Mouse (Mus musculus) T-helper 1 cell (primary cell): ENCODE data around the gene Gramd4.
"Not testable (repeated sequence)": the region's sequence is repeated elsewhere in the genome, so short reads cannot be mapped to it uniquely, and the experiment has no call there.

ENCODE experiments used
- in situ Hi-C: fragments of 300-600 bp; cut with MboI, MseI; formaldehyde crosslinking; loops from one replicate; pipeline ENCODE4 v1.15.1; 2025; ENCODE audit warnings: high pct_unique_total_duplicates

The Gramd4 gene

DNA sequence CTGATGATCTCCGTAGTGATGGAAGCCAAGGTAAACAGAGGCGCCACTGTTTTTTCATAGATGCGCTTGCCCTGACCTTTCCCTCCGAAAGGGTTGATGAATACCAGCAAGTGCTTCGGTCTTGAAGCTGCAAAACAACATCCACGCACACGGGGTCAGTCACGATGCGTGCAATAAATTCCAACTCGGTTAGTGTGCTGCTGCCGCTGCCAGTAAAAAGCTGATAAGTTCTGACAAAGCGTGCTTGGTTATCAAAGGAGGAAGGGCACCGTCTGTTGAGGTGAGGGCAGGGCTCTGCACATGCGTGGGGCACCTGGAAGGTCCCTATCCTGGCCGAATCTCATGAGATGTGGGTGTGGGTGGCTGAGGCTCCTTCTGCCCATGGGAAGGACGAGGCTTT lies 101.6 kb downstream of the Gramd4 start:
- in situ Hi-C loops: no loop called here

DNA sequence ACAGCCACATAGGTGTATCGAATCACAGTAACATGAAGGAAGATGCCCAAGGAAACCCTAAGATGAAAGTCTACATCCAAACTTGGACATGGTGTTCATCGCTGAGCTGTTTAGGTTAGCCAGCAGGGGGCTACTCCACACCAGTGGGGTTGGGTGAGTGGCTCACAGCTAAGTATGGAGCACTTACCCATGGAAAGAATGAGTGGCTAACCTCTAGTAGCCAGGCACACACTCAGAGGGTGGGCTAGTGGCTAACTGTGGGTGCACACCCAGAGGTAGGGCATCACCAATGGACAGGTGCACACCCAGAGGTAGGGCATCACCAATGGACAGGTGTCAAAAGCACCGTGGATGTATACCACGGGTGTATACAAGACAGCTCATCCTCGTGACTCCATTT lies 102.2 kb downstream of the Gramd4 start:
- in situ Hi-C loops: no loop called here

DNA sequence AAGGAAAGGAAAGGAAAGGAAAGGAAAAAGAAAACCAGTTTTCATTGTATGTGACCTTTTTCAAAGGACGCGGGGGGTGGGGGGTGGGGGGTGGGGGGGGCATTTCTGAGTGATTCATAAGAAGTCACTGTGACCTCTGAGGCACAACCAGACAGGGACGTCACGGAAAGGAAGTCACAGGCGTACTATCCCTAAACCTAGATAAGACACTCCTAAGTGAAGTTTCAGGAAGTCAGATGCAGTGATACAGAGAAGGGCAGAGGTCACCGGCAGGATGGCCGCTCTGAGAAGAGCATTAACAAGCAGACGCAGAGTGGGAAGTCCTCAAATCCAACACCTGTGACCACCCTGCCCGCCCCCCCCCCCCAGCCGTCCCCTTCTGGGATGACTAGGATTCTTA lies 103.4 kb downstream of the Gramd4 start:
- in situ Hi-C loops: no loop called here

DNA sequence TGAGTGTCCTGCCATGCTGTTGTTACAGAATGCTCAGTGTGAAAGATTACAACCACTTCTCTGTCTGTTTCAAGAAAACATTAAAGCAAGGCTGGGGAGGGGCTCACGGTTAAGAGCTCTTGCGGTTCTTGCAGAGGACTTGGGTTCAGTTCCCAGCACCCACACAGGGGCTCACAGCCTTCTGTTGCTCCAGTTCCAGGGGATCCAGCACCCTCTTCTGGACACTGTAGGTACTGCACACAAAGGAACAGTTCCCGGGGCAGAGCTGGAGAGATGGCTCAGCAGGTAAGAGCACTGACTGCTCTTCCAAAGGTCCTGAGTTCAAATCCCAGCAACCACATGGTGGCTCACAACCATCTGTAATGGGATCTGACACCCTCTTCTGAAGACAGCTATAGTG lies 104.3 kb downstream of the Gramd4 start:
- in situ Hi-C loops: not testable (repeated sequence)

DNA sequence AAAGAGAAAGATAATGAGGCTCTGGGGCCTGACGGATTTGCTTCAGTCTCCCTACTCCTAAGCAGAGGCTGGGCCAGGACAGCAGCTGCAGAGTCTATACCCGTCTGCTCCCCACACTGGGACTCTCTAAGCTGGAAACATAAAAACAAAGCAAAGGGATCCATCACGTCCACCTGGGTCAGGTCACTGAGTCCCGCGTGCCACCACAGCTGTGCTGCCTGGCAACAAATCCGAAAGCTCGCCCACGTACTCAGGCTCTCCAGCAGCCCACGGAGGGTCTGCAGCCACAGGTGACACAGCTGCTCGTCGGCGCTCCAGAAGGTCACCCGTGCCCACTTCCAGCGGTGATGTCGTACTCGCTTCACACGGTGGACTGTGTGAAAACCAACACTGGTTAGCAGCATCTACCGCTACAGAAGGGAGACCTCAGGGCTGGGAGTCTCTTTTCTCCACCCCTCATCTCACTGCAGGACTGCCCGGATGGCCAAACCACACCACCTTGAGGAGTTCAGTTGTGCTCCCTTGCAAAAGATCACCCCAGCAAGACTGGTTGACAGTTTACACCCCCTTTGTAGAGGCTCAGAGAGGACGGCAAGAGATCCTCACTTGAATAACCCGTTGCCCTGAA lies 107.3 kb downstream of the Gramd4 start:
- in situ Hi-C loops: no loop called here

DNA sequence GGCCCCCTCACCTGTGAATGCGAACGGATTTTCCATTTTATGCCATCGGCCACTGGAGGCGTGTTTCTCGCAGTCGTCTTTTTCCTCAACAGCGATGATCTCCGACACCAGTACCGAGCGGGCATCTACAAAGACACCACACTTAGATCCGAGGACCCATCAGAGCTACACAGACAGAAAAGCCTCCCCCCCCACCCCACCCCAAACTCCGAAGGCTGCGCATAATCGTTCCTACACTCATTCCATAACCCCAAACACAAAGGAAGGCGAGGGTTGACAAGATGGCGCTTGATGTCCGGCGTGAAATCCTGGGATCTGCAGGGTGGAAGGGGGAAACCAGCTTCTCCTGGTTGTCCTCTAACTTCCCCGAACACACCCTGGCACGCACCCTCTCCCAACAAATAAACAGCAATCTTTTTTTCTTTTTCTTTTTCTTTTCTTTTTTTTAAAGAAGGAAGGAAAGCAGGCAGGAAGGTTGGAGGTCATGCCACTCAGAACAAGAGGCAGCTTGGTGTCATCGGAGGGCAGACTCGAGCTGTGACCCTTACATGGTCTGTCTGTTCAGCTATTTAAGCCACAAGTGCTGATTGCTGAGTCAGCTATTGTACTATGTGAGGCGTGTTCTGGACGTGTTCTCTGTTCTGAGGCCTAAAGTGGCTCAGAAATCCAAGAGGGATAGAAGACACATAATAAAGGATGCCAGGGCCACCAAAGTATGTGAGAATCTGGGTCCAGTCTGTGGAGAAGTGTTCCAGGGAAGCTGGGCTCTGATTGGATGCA lies 108.5 kb downstream of the Gramd4 start:
- in situ Hi-C loops: no loop called here

DNA sequence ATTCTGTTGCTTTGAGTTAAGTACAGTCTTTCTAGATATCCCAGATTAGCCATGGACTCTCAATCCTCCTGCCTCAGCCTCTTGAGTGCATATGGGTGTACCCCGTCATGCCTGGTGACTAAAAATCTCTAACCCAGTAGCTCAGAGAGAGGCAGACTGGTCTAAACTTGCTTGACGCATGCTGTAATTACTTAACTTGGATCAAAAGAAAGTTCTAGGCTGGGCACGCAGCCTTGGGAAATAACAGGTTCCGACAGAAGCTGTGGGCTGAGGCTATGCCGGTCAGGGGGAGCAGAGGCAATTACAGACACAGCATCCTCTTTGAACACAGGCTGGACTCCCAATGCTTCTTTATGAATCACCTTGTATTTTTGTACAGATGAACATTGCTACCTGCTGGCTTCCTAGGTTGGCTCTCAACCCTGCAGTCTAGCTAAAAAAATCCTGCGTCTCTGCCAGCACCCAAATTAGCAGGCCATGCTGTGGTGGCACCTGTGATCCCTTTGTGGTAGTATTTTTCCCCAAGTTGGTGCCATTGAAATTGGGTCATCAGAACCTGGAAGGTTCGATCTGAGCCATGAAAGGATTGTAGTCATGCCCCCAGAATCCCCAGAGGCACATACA lies 109.6 kb downstream of the Gramd4 start:
- in situ Hi-C loops: no loop called here

DNA sequence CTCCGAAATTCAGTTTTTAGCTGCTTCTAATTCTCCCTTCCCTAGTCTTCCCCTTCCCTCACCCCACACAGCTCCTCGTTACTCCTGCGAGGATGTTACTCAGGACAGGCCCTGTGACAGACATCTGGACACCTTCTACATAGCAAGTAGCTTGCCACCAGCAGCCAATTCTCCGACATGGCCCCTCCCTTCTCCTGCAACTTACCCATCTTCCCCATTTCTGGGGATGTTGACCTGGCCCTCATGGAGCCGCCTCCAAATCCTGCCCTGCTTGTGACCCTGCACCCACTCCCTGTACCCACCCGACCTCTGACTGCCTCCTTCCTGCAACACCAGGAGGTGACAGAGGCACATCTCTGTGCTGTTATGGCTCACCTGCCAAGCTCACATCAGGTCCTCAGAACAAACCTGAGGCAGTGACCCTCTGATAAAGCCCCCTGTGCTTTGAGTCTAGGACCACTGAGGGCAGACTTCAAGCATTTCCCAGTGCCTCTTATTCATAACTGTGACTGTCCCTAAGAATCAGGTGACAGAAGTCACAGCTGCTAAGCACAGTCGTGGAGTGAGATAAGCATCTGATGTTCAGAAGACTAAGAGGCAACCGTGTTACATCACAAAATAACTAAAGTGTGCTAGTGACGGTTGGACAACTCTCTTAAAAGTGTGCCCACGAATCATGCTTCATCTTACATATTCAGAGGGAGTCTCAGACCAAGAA lies 110.5 kb downstream of the Gramd4 start:
- in situ Hi-C loops: no loop called here

DNA sequence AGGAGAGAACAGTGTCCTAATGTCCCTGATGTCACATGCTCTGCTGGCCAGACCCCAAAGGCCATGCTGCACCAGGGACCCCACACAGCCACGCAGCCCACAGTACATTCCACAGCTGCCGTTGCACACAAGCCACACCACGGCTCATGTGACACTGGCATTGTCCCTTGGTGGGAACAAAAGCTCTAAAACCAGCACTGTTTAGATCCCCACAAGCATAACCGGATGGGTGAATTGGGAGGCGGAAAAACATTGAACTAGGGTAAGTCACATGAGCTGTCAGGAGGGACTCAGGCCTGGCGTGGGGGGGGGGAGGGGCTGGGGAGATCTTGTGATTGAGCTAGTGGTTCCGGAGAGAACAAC lies 111.0 kb downstream of the Gramd4 start:
- in situ Hi-C loops: no loop called here

DNA sequence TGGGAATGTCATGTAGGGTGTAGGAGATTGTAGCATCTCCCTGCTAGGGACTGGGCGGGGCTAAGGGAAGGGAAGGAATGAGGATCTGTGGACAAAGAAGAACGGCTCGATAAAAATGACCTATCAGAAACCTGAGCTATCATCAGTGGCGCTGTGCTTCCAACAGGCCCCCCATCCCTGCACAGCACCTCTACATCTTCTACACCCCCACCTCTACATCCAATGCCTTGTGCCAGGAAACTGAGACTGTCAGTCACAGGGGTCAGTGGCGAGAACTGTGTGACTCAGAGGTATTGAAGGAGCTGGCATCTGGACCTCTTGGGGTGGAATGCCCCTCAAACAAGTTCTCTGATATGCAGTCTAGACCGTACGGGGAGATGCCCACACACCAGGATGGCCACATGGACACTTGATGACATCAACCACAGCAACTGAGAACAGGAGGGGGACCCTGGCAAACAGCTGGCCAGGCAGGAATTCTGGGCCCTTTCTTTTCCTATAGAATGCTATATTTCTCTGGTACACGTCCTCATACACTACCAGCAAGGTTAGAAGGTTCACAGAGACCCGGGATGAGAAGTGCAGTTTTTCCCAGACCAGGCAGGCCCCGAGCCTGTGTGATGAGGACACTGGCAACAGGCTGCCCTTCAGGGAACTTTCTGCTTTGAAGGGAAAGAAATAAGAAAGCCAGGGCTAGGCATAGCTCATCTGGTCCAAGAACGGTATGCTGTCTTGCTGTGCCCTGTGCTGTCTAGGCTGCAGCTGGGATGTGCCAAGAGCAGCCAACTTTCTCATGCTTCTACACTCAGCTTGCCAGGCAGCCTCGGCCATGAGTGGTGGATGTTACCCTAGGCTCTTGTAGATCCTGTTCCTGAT lies 111.7 kb downstream of the Gramd4 start:
- in situ Hi-C loops: no loop called here

DNA sequence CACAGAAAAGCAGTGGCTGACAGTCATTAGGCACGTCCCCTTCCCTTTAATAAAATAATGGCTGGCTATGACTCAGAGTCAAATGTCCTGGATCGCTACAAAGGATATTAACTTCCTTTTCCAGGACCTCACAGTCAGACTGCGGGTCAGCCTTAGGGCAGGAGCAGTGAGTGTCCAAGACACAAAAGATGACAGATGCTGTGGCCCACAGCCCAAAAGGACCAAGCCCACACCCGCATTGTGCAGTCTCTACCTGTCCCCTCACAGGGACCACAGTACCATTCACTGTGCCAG lies 112.3 kb downstream of the Gramd4 start:
- in situ Hi-C loops: no loop called here

DNA sequence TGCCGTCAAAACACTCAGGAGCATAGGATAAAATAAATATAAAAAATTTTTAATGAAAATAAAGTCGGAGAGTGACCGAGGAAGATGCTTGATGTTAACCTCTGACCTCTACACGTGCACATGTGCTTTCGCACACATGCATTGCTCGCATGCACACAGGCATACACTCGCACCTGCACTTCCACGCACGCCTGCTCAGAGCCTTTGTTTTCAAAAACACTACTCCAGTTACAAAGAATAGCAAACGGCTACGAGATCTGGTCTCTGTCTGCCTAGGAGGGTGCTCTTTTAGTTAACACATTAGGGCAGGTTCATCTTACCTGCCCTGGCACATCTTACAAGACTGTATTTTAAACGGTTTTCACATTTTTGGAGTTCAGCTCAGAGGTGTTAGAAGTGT lies 113.8 kb downstream of the Gramd4 start:
- in situ Hi-C loops: no loop called here

DNA sequence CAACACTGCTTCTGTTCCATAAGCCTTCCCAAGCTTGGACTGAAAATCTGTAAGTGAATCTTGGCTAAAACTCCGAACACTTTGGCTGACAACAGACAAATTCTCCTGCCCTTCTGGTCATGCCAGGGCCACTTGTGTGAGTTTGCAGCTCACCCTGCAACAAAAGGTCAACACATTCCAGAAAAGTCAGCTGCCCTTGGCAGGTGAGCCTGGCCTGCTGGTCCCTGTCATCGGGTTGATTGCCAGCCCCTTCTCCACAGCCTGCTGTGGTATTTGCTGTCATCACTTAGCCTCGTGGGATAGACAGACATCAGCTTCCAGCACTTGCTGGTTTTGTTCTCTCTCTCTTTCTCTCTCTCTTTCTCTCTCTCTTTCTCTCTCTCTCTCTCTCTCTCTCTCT lies 114.6 kb downstream of the Gramd4 start:
- in situ Hi-C loops: no loop called here

DNA sequence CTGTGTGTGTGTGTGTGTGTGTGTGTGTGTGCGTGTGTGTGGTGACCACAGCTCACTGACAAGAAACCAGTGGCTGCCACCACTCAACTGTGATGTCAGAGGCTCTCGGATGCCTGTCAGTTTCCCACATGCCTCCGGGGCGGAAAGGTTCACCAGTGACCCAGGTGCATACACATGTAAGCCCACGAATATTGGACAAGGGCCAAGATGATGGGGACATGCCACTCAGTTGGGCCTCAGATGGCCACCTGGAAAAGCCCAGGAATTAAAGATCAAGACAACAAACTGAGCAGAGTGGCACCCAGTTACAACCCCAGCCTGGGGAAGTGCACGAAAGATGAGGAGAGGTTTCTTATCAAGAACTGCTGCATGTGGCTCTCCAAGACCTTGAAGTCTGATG lies 115.0 kb downstream of the Gramd4 start:
- in situ Hi-C loops: no loop called here

DNA sequence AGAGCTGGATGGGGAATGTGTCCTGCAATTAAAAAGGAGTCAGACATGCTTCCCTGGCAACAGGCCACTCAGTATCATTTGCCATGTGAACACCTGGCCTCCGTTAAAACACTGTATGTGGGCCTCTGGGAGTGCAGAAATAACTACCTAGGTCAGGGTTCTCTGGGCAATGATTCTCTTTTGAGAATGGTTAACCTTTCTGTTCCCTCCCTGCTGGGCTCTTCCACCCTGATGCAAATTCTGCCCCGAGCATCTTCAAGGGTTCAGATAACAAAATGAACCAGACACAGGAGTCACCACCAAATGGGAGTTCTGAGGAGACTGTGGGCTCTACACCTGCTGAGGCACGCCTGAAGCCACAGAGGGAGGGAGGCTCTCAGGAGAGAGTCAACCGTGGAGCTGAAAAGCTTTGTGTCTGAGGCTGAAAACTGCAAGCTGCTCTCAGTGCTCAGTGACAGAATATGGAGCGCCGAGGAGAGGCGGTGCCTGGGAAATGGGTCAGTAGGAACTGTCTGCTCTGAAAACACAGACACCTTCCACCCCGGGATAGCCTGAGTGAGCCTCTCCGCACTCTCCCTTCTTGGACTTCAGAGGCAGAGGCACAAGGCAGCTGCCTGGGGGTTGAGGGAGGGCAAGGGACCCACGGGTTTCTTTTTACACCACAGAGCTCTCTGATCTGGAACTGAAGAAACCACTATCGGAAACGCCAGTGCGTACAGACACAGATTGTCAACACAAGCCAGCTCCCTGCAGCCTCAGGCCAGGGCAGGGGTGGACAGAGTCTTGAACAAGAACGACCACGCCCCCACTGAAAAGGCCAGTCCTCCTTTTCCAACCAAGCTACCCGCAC lies 115.9 kb downstream of the Gramd4 start:
- in situ Hi-C loops: no loop called here

DNA sequence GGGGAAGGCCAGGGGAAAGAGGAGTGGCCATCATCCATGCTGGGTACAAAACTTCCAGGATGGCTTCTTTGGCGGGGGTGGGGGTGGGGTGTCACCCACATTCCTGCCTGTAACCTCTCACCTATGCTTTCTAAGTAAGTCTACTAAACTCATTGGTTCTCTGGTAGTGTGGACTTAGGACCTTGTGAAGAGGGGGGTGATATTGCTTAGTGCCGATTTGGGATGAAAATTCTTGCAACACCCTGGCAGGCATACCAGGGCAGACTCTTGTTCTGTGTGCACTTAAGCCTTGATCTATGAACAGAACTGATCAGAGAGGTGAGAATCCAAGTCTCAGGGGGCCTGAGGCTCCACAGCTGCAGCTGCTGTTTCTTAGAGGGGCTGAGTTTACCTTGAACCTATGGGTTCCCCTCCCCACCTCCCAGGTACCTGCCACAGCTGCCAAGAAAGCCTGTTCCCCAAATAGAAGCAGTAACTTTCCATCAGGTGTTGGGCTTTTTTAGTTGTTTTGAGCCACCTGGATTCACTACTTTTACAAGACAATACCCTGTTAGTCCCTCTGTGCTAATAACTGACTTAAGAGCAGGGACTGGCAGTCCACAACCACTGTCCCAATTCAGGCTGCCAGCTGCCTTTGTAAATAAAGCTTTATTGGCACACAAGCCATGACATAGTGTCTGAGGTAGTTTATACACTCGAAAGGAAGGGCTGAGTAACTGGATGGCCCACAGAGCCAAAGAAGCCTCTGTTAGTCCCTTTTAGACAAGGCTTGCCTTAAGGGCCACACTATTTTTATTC lies 118.0 kb downstream of the Gramd4 start:
- in situ Hi-C loops: no loop called here

DNA sequence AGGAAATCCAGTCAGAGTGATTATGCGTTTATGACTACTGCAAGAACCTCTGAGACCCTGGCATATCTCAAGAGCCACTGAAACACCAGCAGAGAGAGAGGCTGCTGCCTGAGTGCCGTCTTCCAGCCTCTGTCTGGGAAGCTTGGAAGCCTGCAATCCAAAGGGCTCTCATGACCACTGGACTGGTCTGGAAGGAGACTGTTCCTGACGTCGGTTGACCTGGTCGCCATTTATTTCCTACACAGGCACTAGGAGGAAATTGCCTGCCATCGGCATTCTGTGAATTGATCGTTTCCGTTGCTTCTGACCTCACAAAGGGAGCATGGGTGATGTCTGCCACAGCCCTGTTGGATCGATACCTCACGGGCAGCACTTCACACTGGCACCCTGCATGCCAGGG lies 118.7 kb downstream of the Gramd4 start:
- in situ Hi-C loops: no loop called here

DNA sequence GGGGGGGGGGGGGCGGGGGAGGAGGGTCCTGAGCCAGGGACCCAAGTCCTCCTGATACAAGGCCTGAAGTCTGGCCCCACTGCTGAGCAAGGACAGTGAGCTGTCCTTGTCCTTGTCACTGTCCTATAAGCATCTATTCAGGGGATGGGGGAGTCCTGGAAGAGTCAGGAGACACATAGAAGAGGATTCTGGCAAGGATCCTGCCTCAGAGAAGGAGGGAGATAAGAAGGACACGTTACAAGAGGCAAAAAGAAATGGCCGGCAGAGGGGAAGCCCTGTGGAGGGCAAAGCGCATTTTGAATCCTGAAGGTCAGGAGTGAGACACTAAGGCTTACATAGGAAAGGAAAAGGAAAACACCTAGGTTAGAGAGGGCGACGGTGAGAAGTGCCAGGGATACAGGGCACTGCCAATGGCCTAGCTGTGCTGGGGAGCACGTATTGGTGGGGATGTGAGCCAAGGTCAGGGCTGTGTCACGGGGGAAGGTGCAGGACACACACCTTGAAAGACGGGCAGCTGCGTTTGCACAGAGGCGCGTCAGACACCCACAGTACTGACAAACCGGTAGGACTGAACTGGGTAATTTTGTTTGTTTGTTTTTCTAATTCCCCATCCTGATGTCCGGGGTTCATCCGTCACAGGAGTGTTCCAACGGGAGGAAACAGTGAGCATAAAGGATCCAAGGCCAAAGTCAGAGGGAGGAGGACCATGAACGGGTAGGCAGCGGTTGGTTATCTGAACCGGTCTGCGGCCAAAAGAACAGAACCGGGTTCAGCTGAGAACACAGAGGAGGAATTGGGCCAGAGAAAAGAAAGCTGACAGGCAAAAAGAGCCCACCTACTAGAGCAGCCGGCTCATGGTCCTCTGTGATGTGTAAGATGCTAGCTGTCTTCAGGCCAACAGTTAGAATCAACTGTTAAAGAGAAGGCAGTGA lies 119.5 kb downstream of the Gramd4 start:
- in situ Hi-C loops: no loop called here

DNA sequence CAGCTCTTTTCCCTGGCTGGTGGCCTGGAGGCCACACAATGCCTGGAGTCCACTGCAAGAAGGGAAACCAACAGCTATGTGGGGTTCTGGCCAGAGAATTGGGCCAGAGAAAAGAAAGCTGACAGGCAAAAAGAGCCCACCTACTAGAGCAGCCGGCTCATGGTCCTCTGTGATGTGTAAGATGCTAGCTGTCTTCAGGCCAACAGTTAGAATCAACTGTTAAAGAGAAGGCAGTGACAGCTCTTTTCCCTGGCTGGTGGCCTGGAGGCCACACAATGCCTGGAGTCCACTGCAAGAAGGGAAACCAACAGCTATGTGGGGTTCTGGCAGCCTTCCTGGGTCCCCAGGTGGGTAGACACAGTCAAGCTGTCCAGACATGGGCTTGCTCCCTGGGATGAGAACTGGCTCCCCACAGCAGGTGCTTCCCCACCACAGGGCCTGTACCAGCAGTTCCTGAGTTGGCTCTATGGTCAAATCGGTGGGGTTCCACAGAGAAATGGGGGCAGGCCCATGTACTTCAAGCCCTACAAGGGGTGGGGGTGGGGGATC lies 120.3 kb downstream of the Gramd4 start:
- in situ Hi-C loops: not testable (repeated sequence)
